Mouse (Mus musculus): Measurements from ENCODE around the gene Gja4. TPM values are rescaled to one million over a fixed set of nuclear protein-coding genes. Genes with fewer than 3 reads are reported as not detected.

Gja4 gene
- polyA plus RNA-seq, 1 experiment from 2014 or later: 8.3 TPM

GRCm38 (mm10) chr4:127289039-127289548 is 24.7 kb downstream of the Gja4 start:
- Histone ChIP-seq H3K9ac (replicated peaks) (no peak overlapping the region), H3K4me3 (replicated peaks) (no peak overlapping the region), H3K4me1 (replicated peaks) (0 out of 2 replicates have a peak, but pooled peaks cover 3% of the 10 kb centered on the region), H3K9me3 (no peaks in the 10 kb centered on the region), H3K27me3 (no peaks in the 10 kb centered on the region), H3K27ac (no peak overlapping the region), H3K36me3 (no peaks in the 10 kb centered on the region), H3K4me2 (no peak overlapping the region)
- WGBS: 68% methylated on average over 6 of the region's 6 CpGs
- ATAC-seq (ENCODE audit: insufficient number of reproducible peaks, insufficient read depth, low FRiP score, low TSS enrichment, low read depth): no peak

DNA sequence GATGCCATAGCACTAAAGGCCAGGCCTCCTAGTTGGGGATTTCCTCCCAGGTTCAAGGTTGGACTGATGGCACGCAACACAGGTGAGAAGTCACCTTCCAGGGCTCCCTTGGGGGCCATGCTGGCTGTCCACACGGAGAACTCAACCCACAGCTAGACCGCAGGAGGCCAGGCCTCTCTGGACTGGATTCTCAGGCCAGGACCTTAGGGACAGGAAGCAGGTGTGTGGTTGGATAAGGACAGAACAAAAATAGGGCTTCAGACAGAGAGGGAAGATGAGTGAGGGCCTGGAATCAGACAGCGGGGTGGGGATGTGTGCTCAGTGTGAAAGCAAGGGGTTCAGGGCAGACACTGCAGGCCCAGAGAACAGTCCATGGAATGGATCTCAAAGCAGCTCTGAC is 26.9 kb downstream of the Gja4 start:
- ATAC-seq (ENCODE audit: insufficient number of reproducible peaks, insufficient read depth, low FRiP score, low TSS enrichment, low read depth): no peak
- Histone ChIP-seq H3K9ac (replicated peaks) (no peak overlapping the region), H3K4me2 (no peak overlapping the region), H3K27me3 (no peaks in the 10 kb centered on the region), H3K4me3 (replicated peaks) (no peak overlapping the region), H3K9me3 (no peaks in the 10 kb centered on the region), H3K27ac (no peak overlapping the region), H3K4me1 (replicated peaks) (0 out of 2 replicates have a peak, but pooled peaks cover 3% of the 10 kb centered on the region), H3K36me3 (no peaks in the 10 kb centered on the region)
- 73% methylated on average over 4 of the region's 4 CpGs for WGBS

DNA sequence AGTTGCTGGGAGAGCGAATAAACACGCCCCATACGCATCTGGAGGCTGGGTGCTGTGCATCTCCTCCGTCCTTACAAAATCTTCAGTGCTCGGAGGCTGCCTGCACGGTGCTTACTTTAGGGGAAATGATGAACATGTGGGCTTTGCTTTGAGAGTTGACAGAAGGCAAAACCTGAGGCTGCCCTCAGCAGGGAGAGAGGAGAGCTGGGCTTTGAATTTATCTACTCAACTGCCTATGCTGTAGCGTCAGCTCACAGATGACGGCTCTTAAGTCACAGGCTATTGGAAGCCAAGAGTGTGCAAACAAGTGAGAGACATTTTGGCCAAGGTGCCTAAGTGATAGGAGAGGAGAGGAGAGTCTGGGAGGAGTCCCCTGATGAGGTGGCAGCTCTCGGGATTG is 34.6 kb downstream of the Gja4 start:
- Histone ChIP-seq H3K27ac (no peak overlapping the region), H3K9me3 (no peaks in the 10 kb centered on the region), H3K9ac (replicated peaks) (no peak overlapping the region), H3K36me3 (no peaks in the 10 kb centered on the region), H3K4me2 (no peak overlapping the region), H3K27me3 (no peaks in the 10 kb centered on the region), H3K4me3 (replicated peaks) (no peak overlapping the region), H3K4me1 (replicated peaks) (no peaks in the 10 kb centered on the region; the same call in 1 of the 2 replicates)
- ATAC-seq (ENCODE audit: insufficient number of reproducible peaks, insufficient read depth, low FRiP score, low TSS enrichment, low read depth): no peak
- WGBS: 79% methylated on average over 9 of the region's 9 CpGs

DNA sequence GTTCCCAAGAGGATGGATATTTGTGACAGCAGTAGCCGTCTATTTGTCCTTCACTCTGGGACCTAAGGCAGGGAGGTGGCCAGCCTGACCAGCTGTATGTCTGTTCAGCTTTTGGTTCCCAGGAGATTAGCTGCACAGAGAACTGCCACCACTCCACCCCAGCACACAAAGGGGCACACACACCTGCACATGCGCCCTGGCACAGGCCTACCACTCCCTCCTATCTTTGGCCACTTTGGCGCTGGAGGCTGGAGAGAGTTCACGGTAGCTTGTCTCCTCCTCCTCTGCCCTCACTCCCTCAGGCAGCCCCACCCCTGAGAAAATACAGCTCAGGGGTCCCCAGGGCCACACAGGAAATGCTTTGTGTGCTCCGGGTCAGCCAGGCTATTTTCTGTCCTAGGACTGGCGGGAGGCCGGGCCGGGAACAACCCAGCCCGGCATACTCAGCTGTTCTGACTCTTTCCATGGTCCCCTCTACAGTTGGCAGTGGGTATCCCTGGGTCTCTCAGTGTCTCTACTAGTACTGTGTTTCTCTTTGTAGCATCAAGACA is 35.3 kb downstream of the Gja4 start:
- Histone ChIP-seq H3K9ac (replicated peaks) (no peak overlapping the region), H3K4me2 (no peak overlapping the region), H3K9me3 (no peaks in the 10 kb centered on the region), H3K27me3 (no peaks in the 10 kb centered on the region), H3K27ac (no peak overlapping the region), H3K36me3 (no peaks in the 10 kb centered on the region), H3K4me1 (replicated peaks) (no peaks in the 10 kb centered on the region; the same call in 1 of the 2 replicates), H3K4me3 (replicated peaks) (no peak overlapping the region)
- 60% methylated on average over 9 of the region's 9 CpGs for WGBS
- no peak for ATAC-seq (ENCODE audit: insufficient number of reproducible peaks, insufficient read depth, low FRiP score, low TSS enrichment, low read depth)

GRCm38 (mm10) chr4:127264183-127264554 is 49.7 kb downstream of the Gja4 start:
- no peak overlapping the region for H3K27ac ChIP-seq
- H3K27me3 ChIP-seq: peaks cover 14% of the 10 kb centered on the region
- no peak overlapping the region for H3K4me3 ChIP-seq (replicated peaks)
- H3K4me2 ChIP-seq: no peak overlapping the region
- no peaks in the 10 kb centered on the region for H3K4me1 ChIP-seq (replicated peaks)
- H3K36me3 ChIP-seq: no peaks in the 10 kb centered on the region
- no peak overlapping the region for H3K9ac ChIP-seq (replicated peaks)
- no peaks in the 10 kb centered on the region for H3K9me3 ChIP-seq
- 64% methylated on average over 5 of the region's 5 CpGs for WGBS
- no peak for ATAC-seq (ENCODE audit: insufficient number of reproducible peaks, insufficient read depth, low FRiP score, low TSS enrichment, low read depth)

- H3K9me3 ChIP-seq: no peaks in the 10 kb centered on the region
- no peaks in the 10 kb centered on the region for H3K36me3 ChIP-seq
- 76% methylated on average over 19 of the region's 19 CpGs for WGBS
- ATAC-seq (ENCODE audit: insufficient number of reproducible peaks, insufficient read depth, low FRiP score, low TSS enrichment, low read depth): no peak
- H3K27ac ChIP-seq: no peak overlapping the region
- no peaks in the 10 kb centered on the region for H3K4me1 ChIP-seq (replicated peaks)
- H3K4me3 ChIP-seq (replicated peaks): no peak overlapping the region
- no peak overlapping the region for H3K4me2 ChIP-seq
- no peak overlapping the region for H3K9ac ChIP-seq (replicated peaks)
- peaks cover 9% of the 10 kb centered on the region for H3K27me3 ChIP-seq
Observed at GRCm38 (mm10) chr4:127263438-127264182, 50.2 kb downstream of the Gja4 start.

- H3K4me3 ChIP-seq (replicated peaks): no peak overlapping the region
- peaks cover 4% of the 10 kb centered on the region; the same call in 1 of the 2 replicates for H3K27me3 ChIP-seq
- H3K9me3 ChIP-seq: no peaks in the 10 kb centered on the region
- H3K27ac ChIP-seq: no peak overlapping the region
- ATAC-seq (ENCODE audit: insufficient number of reproducible peaks, insufficient read depth, low FRiP score, low TSS enrichment, low read depth): no peak
- no peak overlapping the region for H3K4me2 ChIP-seq
- H3K4me1 ChIP-seq (replicated peaks): no peaks in the 10 kb centered on the region
- H3K36me3 ChIP-seq: no peaks in the 10 kb centered on the region
- WGBS: 89% methylated on average over 14 of the region's 14 CpGs
- no peak overlapping the region for H3K9ac ChIP-seq (replicated peaks)
Observed at GRCm38 (mm10) chr4:127261601-127262000, 52.2 kb downstream of the Gja4 start.

Other genes with a start within 250 kb of the Gja4 start
- 28.7 and 31.0 TPM in 2 replicates for gene Zmym6, start 236.7 kb downstream of the Gja4 start, polyA plus RNA-seq (2016; fragmentation: Nextera tagmentation; extraction: Ambion mirVana)
- gene Tmem35b, start 190.3 kb downstream of the Gja4 start, polyA plus RNA-seq (2016; fragmentation: Nextera tagmentation; extraction: Ambion mirVana): 13.6 and 15.2 TPM in 2 replicates
- 0.31 and 0.42 TPM in 2 replicates for gene Dlgap3, start 144.8 kb downstream of the Gja4 start, polyA plus RNA-seq (2016; fragmentation: Nextera tagmentation; extraction: Ambion mirVana)
- 49.0 and 52.5 TPM in 2 replicates for gene Smim12, start 70.3 kb downstream of the Gja4 start, polyA plus RNA-seq (2016; fragmentation: Nextera tagmentation; extraction: Ambion mirVana)
- 4.3 TPM in 2 replicates for gene Gjb3, start 16.8 kb upstream of the Gja4 start, polyA plus RNA-seq (2016; fragmentation: Nextera tagmentation; extraction: Ambion mirVana)
- not detected in 2 replicates for gene Gjb4, start 40.0 kb upstream of the Gja4 start, polyA plus RNA-seq (2016; fragmentation: Nextera tagmentation; extraction: Ambion mirVana)
- 0.70 and 0.76 TPM in 2 replicates for gene Gjb5, start 44.1 kb upstream of the Gja4 start, polyA plus RNA-seq (2016; fragmentation: Nextera tagmentation; extraction: Ambion mirVana)